Mouse (Mus musculus) thymus, postnatal 4 days (tissue): Measurements from ENCODE around the gene Ccdc151.

Experiments used
- DNase-seq: peaks from one replicate; pipeline ENCODE4 v3.0.0; 2021

Ccdc151 gene

GRCm38 (mm10) chr9:21996178-21996867 is 6.1 kb downstream of the Ccdc151 start:
- DNase-seq: no peak

- no peak for DNase-seq
Observed at GRCm38 (mm10) chr9:21992227-21992626, 10.2 kb downstream of the Ccdc151 start.

GRCm38 (mm10) chr9:21989230-21990110 is 13.0 kb downstream of the Ccdc151 start, which contains the start of gene Rgl3:
TSS of gene Rgl3 (minus strand) at chr9:21989446.
- peak; percentile 57 for DNase-seq

GRCm38 (mm10) chr9:21988421-21989101 is 13.9 kb downstream of the Ccdc151 start:
- peak; percentile 32 for DNase-seq

GRCm38 (mm10) chr9:21987592-21988342 is 14.7 kb downstream of the Ccdc151 start:
- DNase-seq: no peak

- no peak for DNase-seq
Observed at GRCm38 (mm10) chr9:21983911-21984310, 18.5 kb downstream of the Ccdc151 start.

- DNase-seq: no peak
Observed at GRCm38 (mm10) chr9:21978398-21979128, 23.9 kb downstream of the Ccdc151 start.

- DNase-seq: peak; percentile 81
Observed at GRCm38 (mm10) chr9:21977972-21978371, 24.5 kb downstream of the Ccdc151 start.

- no peak for DNase-seq
Observed at GRCm38 (mm10) chr9:21977331-21977730, 25.1 kb downstream of the Ccdc151 start.

- no peak for DNase-seq
Observed at GRCm38 (mm10) chr9:21976626-21977175, 25.7 kb downstream of the Ccdc151 start.

GRCm38 (mm10) chr9:21969304-21969703 is 33.1 kb downstream of the Ccdc151 start:
- DNase-seq: no peak

GRCm38 (mm10) chr9:21968883-21969282 is 33.6 kb downstream of the Ccdc151 start:
- no peak for DNase-seq

- no peak for DNase-seq
Observed at GRCm38 (mm10) chr9:21963417-21963816, 39.0 kb downstream of the Ccdc151 start, which contains the start of gene Epor. TSS of gene Epor (minus strand) at chr9:21963506.

- peak; percentile 82 for DNase-seq
Observed at GRCm38 (mm10) chr9:21962416-21963059, 39.9 kb downstream of the Ccdc151 start.

GRCm38 (mm10) chr9:21962010-21962409 is 40.4 kb downstream of the Ccdc151 start:
- DNase-seq: no peak

GRCm38 (mm10) chr9:21961366-21961980 is 41.0 kb downstream of the Ccdc151 start:
- peak; percentile 25 for DNase-seq

- no peak for DNase-seq
Observed at GRCm38 (mm10) chr9:21960558-21961208, 41.8 kb downstream of the Ccdc151 start.

GRCm38 (mm10) chr9:21960135-21960534 is 42.3 kb downstream of the Ccdc151 start:
- no peak for DNase-seq

- no peak for DNase-seq
Observed at GRCm38 (mm10) chr9:21959244-21959643, 43.2 kb downstream of the Ccdc151 start.

- DNase-seq: no peak
Observed at GRCm38 (mm10) chr9:21958372-21958771, 44.1 kb downstream of the Ccdc151 start.
